Mouse (Mus musculus): ENCODE measurements around the gene Gm11146. TPM values are rescaled to one million over a fixed set of nuclear protein-coding genes. Genes with fewer than 3 reads are reported as not detected.
A peak's percentile ranks its signal among the peaks of the same experiment; 100 is the strongest.

Gene Gm11146
- not detected in 2 replicates for polyA plus RNA-seq (2012; rRNA removed)

DNA sequence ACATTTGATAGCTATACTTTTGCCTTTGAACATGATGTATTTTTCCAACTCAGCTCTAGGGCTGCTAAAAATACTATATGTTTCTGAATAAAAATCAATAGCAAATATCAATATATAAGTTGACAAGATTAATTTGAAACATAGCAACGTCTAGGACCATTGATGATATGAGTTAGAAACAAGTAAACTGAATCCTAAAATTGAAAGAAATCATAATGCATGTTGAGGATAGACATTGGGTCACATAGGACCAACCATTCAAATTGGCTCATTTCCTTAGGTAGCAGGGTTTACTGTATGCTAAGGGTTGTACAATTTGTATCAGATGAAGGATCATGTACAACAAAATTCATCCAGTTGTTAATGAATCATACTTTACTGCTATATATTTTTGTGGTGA is at the start of gene Gm11146:
Gene Gm11146 (minus strand): TSS at position 101 of the 400 bp plus-strand sequence.
- no peak for TF ChIP-seq CTCF (IDR thresholded peaks at IDR 0.05; ENCODE audit: insufficient read depth, low read length)
- no peak for TF ChIP-seq POLR2A (IDR thresholded peaks at IDR 0.05; ENCODE audit: borderline replicate concordance, extremely low read depth, low read depth, low read length)
- 71% methylated on average over 1 of the region's 1 CpGs for WGBS
- no peak for DNase-seq
- Histone ChIP-seq H3K4me3 (replicated peaks; ENCODE audit: extremely low read depth, low read depth, low read length) (no peak within 1 kb of the TSS), H3K4me1 (ENCODE audit: control insufficient read depth, insufficient read depth, low read length) (no peaks in the 10 kb centered on the region)

DNA sequence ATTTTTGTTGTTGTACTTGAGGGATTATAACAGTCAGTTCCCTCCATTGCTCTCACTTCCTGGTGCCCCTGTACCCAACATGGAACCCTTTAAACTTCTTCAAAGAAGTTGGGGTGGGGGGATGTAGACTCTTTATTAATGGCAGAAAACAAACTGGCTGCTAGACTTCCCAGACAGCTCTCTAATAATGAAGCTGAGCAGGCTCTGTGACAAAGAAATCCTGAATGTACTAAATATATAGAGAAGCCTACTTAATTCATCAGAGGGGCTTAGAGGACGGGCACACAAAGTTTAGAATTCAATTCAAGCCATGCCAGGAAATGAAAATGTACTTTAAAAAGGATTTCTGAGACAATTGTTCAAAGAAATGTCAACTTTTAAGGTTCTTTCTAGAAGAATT is 48.7 kb upstream of the Gm11146 start:
- Histone ChIP-seq H3K4me3 (replicated peaks; ENCODE audit: extremely low read depth, low read depth, low read length) (no peak overlapping the region), H3K4me1 (ENCODE audit: control insufficient read depth, insufficient read depth, low read length) (no peaks in the 10 kb centered on the region; the same call in 1 of the 2 replicates)
- no peak for DNase-seq
- TF ChIP-seq CTCF (IDR thresholded peaks at IDR 0.05; ENCODE audit: insufficient read depth, low read length) (no peak), POLR2A (IDR thresholded peaks at IDR 0.05; ENCODE audit: borderline replicate concordance, extremely low read depth, low read depth, low read length) (no peak)
- WGBS = 83% methylated on average over 1 of the region's 1 CpGs

DNA sequence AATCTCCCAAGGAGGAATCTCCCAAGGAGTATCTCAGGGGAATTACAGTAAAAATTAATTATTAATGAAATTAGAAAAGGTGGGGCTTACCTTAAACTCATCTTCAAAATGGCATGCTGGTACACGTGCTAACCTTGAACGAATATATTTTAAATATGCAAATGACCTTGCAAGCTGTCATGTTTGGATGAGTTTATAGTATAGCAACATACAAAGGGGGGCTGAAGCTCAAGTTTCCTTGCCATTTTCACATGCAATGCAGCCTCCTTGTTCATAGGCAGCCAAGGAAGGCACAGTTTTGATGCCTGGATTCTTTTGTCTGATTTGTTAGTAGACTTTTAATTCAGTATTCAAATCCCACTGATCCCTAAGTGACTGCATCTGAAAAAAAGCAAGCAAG is 47.1 kb upstream of the Gm11146 start:
- WGBS = 74% methylated on average over 2 of the region's 2 CpGs
- no peaks in the 10 kb centered on the region; the same call in 1 of the 2 replicates for H3K4me1 ChIP-seq (ENCODE audit: control insufficient read depth, insufficient read depth, low read length)
- DNase-seq = no peak
- no peak for TF ChIP-seq POLR2A (IDR thresholded peaks at IDR 0.05; ENCODE audit: borderline replicate concordance, extremely low read depth, low read depth, low read length)
- no peak for TF ChIP-seq CTCF (IDR thresholded peaks at IDR 0.05; ENCODE audit: insufficient read depth, low read length)
- no peak overlapping the region for H3K4me3 ChIP-seq (replicated peaks; ENCODE audit: extremely low read depth, low read depth, low read length)

DNA sequence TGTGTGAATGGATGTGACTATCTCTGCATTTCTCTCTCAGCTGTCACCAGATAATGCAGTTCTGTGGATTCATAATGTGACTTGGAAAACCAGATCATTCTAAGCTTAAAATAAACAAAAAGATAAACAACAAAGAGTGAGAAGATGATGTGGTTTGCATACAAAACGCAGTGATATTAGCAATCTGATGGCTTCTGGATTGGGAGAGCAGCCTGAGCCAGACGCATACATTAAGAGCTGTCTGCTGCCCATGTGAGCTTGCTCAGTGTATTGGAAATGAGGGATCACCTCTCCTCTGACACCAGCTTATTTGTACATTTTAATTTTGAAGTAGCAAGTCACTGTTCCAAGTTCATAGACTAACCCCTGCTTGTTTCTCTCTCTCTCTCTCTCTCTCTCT is 46.3 kb upstream of the Gm11146 start:
- 69% methylated on average over 2 of the region's 2 CpGs for WGBS
- Histone ChIP-seq H3K4me3 (replicated peaks; ENCODE audit: extremely low read depth, low read depth, low read length) (no peak overlapping the region), H3K4me1 (ENCODE audit: control insufficient read depth, insufficient read depth, low read length) (no peaks in the 10 kb centered on the region; the same call in 1 of the 2 replicates)
- no peak for TF ChIP-seq POLR2A (IDR thresholded peaks at IDR 0.05; ENCODE audit: borderline replicate concordance, extremely low read depth, low read depth, low read length)
- TF ChIP-seq CTCF (IDR thresholded peaks at IDR 0.05; ENCODE audit: insufficient read depth, low read length) = no peak
- DNase-seq = no peak

DNA sequence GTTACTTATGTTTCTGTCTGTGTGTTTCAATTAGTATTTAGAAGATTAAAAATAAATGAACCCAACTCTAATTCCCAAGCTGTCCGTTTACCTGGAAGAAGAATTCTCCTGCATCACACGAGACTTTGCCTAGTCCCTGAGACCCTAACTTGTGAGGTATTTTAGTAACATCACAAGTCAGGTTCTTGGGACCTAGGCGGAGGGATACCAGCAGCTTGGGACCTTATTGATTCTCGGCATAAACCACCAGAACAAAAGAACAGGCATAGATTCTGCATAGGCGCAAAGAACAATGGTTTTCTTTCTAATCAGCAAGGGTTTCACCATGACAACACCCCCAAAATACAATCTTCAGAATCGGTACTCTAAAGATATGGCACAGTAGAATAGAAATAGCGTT is 44.3 kb upstream of the Gm11146 start:
- H3K4me3 ChIP-seq (replicated peaks; ENCODE audit: extremely low read depth, low read depth, low read length) = no peak overlapping the region
- no peak for TF ChIP-seq POLR2A (IDR thresholded peaks at IDR 0.05; ENCODE audit: borderline replicate concordance, extremely low read depth, low read depth, low read length)
- TF ChIP-seq CTCF (IDR thresholded peaks at IDR 0.05; ENCODE audit: insufficient read depth, low read length) = no peak
- DNase-seq = no peak
- H3K4me1 ChIP-seq (ENCODE audit: control insufficient read depth, insufficient read depth, low read length) = no peaks in the 10 kb centered on the region; the same call in 1 of the 2 replicates
- 88% methylated on average over 7 of the region's 7 CpGs for WGBS

DNA sequence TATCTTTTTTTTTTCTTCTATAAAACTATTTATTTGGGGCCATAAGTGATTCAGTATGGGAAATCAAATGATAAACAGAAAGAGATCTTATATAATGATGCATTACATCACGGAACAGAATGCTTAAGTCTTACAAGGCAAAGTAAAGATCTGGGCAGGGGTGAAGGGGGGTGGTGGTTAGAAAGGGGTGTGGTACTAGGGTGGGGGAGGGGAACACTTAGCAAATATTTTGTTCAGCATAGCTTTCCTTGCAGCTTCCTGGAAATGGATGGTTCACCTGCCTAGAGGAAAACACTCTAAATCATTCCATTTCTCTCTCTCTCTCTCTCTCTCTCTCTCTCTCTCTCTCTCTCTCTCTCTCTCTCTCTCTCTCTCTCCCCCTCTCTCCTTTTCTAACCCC is 43.1 kb upstream of the Gm11146 start:
- no peak for TF ChIP-seq CTCF (IDR thresholded peaks at IDR 0.05; ENCODE audit: insufficient read depth, low read length)
- TF ChIP-seq POLR2A (IDR thresholded peaks at IDR 0.05; ENCODE audit: borderline replicate concordance, extremely low read depth, low read depth, low read length) = no peak
- DNase-seq = no peak
- WGBS = 63% methylated on average over 1 of the region's 1 CpGs
- no peaks in the 10 kb centered on the region; the same call in 1 of the 2 replicates for H3K4me1 ChIP-seq (ENCODE audit: control insufficient read depth, insufficient read depth, low read length)
- no peak overlapping the region for H3K4me3 ChIP-seq (replicated peaks; ENCODE audit: extremely low read depth, low read depth, low read length)

DNA sequence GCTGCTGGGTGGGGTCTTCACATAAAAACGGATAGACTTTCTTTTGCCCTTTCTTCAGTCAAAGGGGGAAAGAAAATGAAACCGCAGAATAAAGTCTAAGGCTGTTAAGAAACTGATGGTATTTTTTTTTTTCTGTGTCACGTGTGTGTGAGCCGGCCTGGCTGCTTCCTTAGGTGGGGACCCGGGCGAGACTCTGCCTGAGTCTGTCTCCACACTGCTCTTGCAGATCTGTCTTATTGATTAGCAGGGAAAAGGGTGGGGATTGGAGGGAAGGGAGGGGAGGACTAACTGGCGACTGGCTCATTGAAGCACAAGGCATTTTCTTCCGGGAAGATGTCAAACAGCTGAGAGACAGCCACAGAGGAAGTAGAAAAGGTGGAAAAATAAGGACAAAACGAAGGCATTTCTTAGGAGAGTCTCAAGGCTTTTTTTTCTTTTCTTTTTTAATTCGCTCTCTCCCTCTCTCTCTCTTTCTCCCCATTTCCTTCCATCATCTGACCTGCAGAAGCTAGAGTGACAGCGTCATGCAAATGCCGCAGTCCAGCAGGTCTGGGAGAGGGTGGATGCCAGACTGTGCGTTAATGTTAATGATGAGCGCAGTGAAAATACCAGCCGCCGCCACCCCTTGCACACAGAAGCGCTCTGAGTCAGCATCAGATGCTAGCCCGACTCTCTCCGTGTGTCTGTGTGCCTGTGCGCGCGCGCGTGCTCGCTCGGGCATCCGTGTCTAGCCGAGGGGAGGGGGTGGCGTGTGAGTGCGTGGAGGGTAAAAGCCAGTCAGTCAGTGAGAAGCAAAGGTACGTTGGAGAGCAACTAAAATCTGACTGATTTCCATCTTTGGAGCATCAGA is 42.2 kb upstream of the Gm11146 start:
- DNase-seq = peak; percentile 38

DNA sequence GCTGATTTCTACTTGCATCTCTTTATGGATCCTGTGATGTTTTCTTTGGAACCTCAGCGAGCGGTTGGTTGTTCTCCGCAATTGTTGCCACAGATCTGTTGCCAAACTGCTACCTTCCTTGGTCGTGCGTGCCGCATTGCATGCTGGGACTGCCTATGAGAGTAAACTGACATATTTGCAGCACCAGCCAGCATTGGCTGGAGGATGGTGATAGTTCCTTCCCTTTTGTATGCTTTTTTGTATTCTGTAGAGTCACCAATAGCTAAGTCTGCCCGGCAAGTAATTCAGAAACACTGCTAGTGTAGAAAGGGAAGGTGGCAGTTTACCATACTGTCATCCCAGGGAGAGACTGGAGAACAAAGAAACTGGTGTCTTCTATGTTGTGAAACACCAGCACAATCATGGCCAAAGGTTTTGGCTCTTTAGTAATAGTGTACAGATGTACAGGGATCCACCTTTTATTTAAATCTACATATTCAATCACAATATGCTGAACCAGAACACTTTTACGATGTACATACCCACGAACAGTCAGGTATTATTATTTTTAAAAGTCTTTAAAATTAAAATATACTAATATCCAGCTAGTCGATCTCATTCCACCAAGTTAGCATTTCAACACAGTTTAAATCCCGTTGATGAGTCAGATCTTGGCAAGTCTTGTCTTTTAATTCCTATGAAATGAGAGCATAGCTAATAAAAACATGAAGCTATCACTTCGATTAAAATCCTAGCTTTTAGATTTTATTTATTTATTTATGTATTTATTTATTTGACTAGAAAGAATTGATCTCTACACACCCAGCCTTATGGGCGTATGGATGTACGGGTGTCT is 41.4 kb upstream of the Gm11146 start:
- Histone ChIP-seq H3K4me1 (ENCODE audit: control insufficient read depth, insufficient read depth, low read length) (no peaks in the 10 kb centered on the region), H3K4me3 (replicated peaks; ENCODE audit: extremely low read depth, low read depth, low read length) (peak overlapping the region; percentile 44)
- TF ChIP-seq CTCF (IDR thresholded peaks at IDR 0.05; ENCODE audit: insufficient read depth, low read length) (no peak), POLR2A (IDR thresholded peaks at IDR 0.05; ENCODE audit: borderline replicate concordance, extremely low read depth, low read depth, low read length) (no peak)
- 57% methylated on average over 14 of the region's 14 CpGs for WGBS
- no peak for DNase-seq

More for the DNA sequence above, 42.2 kb upstream of the Gm11146 start:
- Histone ChIP-seq H3K4me1 (ENCODE audit: control insufficient read depth, insufficient read depth, low read length) (no peaks in the 10 kb centered on the region), H3K4me3 (replicated peaks; ENCODE audit: extremely low read depth, low read depth, low read length) (peak overlapping the region; percentile 68)
- TF ChIP-seq CTCF (IDR thresholded peaks at IDR 0.05; ENCODE audit: insufficient read depth, low read length) = no peak
- TF ChIP-seq POLR2A (IDR thresholded peaks at IDR 0.05; ENCODE audit: borderline replicate concordance, extremely low read depth, low read depth, low read length) = no peak
- WGBS = 1% methylated on average over 31 of the region's 31 CpGs

DNA sequence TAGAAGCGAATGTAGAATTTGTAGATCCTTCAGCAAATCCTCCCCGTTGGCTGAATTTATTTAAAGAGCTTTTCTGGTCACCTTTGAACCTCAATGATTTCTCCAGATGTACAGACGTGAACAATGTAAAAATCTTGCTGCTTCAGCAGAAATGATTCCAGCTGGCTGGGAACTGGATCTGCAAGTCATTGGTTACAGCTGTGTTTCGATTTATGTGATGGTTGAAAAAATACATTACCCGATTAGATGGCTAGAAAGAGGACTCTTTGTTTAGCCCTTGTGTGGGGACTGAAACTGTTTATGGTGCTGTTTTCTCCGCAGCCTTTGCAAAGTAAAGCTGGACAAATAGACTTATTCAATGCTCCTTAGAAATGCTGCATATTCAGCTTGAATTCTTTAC is 34.6 kb upstream of the Gm11146 start:
- H3K4me1 ChIP-seq (ENCODE audit: control insufficient read depth, insufficient read depth, low read length) = no peaks in the 10 kb centered on the region
- H3K4me3 ChIP-seq (replicated peaks; ENCODE audit: extremely low read depth, low read depth, low read length) = no peak overlapping the region
- TF ChIP-seq CTCF (IDR thresholded peaks at IDR 0.05; ENCODE audit: insufficient read depth, low read length) (no peak), POLR2A (IDR thresholded peaks at IDR 0.05; ENCODE audit: borderline replicate concordance, extremely low read depth, low read depth, low read length) (no peak)
- no peak for DNase-seq
- 53% methylated on average over 6 of the region's 6 CpGs for WGBS

All from lung, adult 2 months (tissue).